Mouse (Mus musculus) adipocyte (in vitro differentiated cells): ENCODE data around the gene Acvr1.

ENCODE experiments used
- DNase-seq: peaks from one replicate; pipeline ENCODE4 v3.0.0-alpha.2; 2016; ENCODE audit warnings: low spot score

The Acvr1 gene

GRCm38 (mm10) chr2:58520727-58521126, 46.2 kb downstream of the Acvr1 start:
- DNase-seq: no peak

- DNase-seq: peak; percentile 76
Observed at GRCm38 (mm10) chr2:58518517-58518916, 48.4 kb downstream of the Acvr1 start.

- no peak for DNase-seq
Observed at GRCm38 (mm10) chr2:58516920-58517319, 50.0 kb downstream of the Acvr1 start.

GRCm38 (mm10) chr2:58516000-58516399, 51.0 kb downstream of the Acvr1 start:
- no peak for DNase-seq

GRCm38 (mm10) chr2:58514489-58514888, 52.5 kb downstream of the Acvr1 start:
- no peak for DNase-seq

- DNase-seq: peak; percentile 46
Observed at GRCm38 (mm10) chr2:58513212-58513611, 53.7 kb downstream of the Acvr1 start.

GRCm38 (mm10) chr2:58510192-58510591, 56.8 kb downstream of the Acvr1 start:
- no peak for DNase-seq

- no peak for DNase-seq
Observed at GRCm38 (mm10) chr2:58505306-58506090, 61.5 kb downstream of the Acvr1 start.

- DNase-seq: no peak
Observed at GRCm38 (mm10) chr2:58496647-58497410, 70.1 kb downstream of the Acvr1 start.

- no peak for DNase-seq
Observed at GRCm38 (mm10) chr2:58495271-58495670, 71.7 kb downstream of the Acvr1 start.

- DNase-seq: no peak
Observed at GRCm38 (mm10) chr2:58493685-58494635, 73.0 kb downstream of the Acvr1 start.

GRCm38 (mm10) chr2:58489275-58489674, 77.7 kb downstream of the Acvr1 start:
- no peak for DNase-seq

- no peak for DNase-seq
Observed at GRCm38 (mm10) chr2:58488404-58488803, 78.6 kb downstream of the Acvr1 start.

- peak; percentile 65 for DNase-seq
Observed at GRCm38 (mm10) chr2:58487279-58487560, 79.7 kb downstream of the Acvr1 start.

GRCm38 (mm10) chr2:58486441-58487278, 80.3 kb downstream of the Acvr1 start:
- no peak for DNase-seq

GRCm38 (mm10) chr2:58485683-58486082, 81.3 kb downstream of the Acvr1 start:
- DNase-seq: no peak

GRCm38 (mm10) chr2:58485152-58485551, 81.8 kb downstream of the Acvr1 start:
- peak; percentile 78 for DNase-seq

GRCm38 (mm10) chr2:58484284-58484965, 82.5 kb downstream of the Acvr1 start:
- no peak for DNase-seq

GRCm38 (mm10) chr2:58481450-58482100, 85.4 kb downstream of the Acvr1 start:
- DNase-seq: no peak

GRCm38 (mm10) chr2:58480764-58481163, 86.2 kb downstream of the Acvr1 start:
- peak; percentile 53 for DNase-seq
